Mouse (Mus musculus) erythroblast, embryonic 14.5 days (primary cell): ENCODE results near the gene Oxtr. TPM values are rescaled to one million over a fixed set of nuclear protein-coding genes. Genes with fewer than 3 reads are reported as not detected.

Experiments used
- H3K27me3 ChIP-seq: 2 replicates; pipeline ENCODE4 v1.6.1; 2012; ENCODE audit warnings: inconsistent platforms; ENCODE audit not compliant: control insufficient read depth
- H3K36me3 ChIP-seq: 2 replicates; pipeline ENCODE4 v1.6.1; 2012; ENCODE audit warnings: mild to moderate bottlenecking, inconsistent platforms; ENCODE audit not compliant: control insufficient read depth
- H3K4me1 ChIP-seq: 2 replicates; pipeline ENCODE4 v1.6.1; 2012; ENCODE audit warnings: inconsistent platforms; ENCODE audit not compliant: control insufficient read depth
- H3K4me3 ChIP-seq: replicated peaks from 2 replicates; pipeline ENCODE3; 2012; ENCODE audit warnings: moderate library complexity, mild to moderate bottlenecking, inconsistent platforms
- H3K9me3 ChIP-seq: 2 replicates; pipeline ENCODE4 v1.6.1; 2012; ENCODE audit warnings: low read length, inconsistent platforms, mixed read lengths; ENCODE audit not compliant: control insufficient read depth
- GATA1 ChIP-seq: IDR thresholded peaks from 2 replicates; pipeline ENCODE4 v1.6.1; 2012; ENCODE audit warnings: low read length, inconsistent platforms, mixed read lengths
- TAL1 ChIP-seq: IDR thresholded peaks from 3 replicates; pipeline ENCODE4 v1.6.1; 2012; ENCODE audit warnings: low read length, inconsistent platforms, mixed read lengths
- polyA plus RNA-seq: library from polyadenylated mRNA; stranded (reverse); fragments of >175 nt; gene quantifications from 2 replicates; pipeline ENCODE4 v1.2.3, GENCODE M21; 2012

Gene Oxtr
- polyA plus RNA-seq, 1 experiment, result not detected

GRCm38 (mm10) chr6:112463331-112463730 is 26.4 kb downstream of the Oxtr start:
- Histone ChIP-seq H3K36me3 (no peaks in the 10 kb centered on the region), H3K4me3 (no peak overlapping the region), H3K4me1 (no peaks in the 10 kb centered on the region), H3K9me3 (no peaks in the 10 kb centered on the region), H3K27me3 (no peaks in the 10 kb centered on the region)
- TF ChIP-seq GATA1 (no peak), TAL1 (no peak)

- no peak for TF ChIP-seq TAL1
- TF ChIP-seq GATA1, result no peak
- no peaks in the 10 kb centered on the region for H3K9me3 ChIP-seq
- H3K36me3 ChIP-seq, result no peaks in the 10 kb centered on the region
- H3K27me3 ChIP-seq, result no peaks in the 10 kb centered on the region
- H3K4me1 ChIP-seq, result no peaks in the 10 kb centered on the region
- H3K4me3 ChIP-seq, result no peak overlapping the region
Measured at GRCm38 (mm10) chr6:112461459-112461858, 28.3 kb downstream of the Oxtr start.

DNA sequence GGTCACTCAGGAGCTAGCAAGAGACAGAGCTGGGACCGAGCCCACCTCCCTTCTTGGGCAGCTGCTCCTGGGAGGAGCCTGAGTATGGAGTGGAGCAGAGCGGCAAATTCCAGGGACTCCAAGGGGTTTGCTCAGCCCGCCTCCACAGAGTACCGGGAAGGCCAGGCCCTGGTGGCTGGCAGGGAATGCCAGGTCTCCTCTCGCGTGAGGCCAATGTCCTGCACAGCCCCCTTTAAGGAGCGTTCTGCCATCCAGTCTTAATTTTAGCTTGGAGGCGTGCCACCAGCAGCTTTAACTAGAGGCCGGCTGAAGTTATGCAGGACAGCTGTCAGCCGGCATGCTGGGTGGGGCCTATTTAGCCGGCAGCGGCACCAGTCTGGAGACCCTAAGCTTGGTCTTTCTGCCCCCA is 30.4 kb downstream of the Oxtr start, which contains the start of gene Cav3:
TSS of gene Cav3 (plus strand) at position 165 of the 409 bp plus-strand sequence.
- Histone ChIP-seq H3K27me3 (no peaks in the 10 kb centered on the region), H3K9me3 (no peaks in the 10 kb centered on the region), H3K4me1 (no peaks in the 10 kb centered on the region), H3K36me3 (no peaks in the 10 kb centered on the region), H3K4me3 (no peak within 1 kb of the TSS)
- TF ChIP-seq TAL1 (no peak), GATA1 (no peak)

GRCm38 (mm10) chr6:112445675-112446074 is 44.1 kb downstream of the Oxtr start:
- H3K27me3 ChIP-seq, result no peaks in the 10 kb centered on the region
- H3K4me3 ChIP-seq, result no peak overlapping the region
- H3K36me3 ChIP-seq, result no peaks in the 10 kb centered on the region
- TF ChIP-seq GATA1, result no peak
- TF ChIP-seq TAL1, result no peak
- H3K4me1 ChIP-seq, result no peaks in the 10 kb centered on the region
- H3K9me3 ChIP-seq, result peaks cover 2% of the 10 kb centered on the region; the same call in 1 of the 2 replicates

DNA sequence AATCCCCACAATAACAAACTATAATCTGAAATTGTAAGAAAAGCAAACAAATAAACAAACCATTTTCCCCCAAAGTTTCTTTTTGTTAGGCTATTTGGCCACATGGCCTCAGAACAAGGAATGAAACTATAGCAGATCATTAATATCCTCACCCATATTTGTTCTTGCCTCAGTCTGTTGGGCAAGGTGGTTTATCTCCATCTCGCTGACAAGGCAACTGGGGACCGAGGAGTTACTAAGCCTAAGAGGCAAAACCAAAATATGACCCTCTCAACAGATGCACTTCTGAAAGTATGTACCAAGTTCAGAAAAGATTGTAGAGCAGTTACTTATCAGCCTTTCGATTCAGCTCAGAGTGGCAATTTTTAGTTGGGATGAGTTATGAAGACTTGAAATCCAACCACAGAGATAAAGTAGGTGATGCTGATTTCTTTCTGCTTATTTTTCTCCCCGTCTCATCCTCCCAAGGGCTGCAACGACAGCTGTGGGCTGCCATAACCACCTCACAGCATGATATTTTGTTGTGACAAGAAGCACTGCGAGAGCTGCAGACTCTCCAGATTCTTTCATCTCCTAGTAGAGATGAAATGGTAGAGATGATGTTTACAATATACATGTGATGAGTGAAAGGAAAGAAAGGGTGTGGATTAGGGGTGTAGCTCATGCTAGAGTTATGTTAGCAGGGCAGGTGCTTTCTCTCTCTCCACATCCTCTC is 63.6 kb downstream of the Oxtr start:
- no peaks in the 10 kb centered on the region for H3K36me3 ChIP-seq
- TF ChIP-seq TAL1 (no peak), GATA1 (no peak)
- H3K27me3 ChIP-seq, result no peaks in the 10 kb centered on the region
- no peaks in the 10 kb centered on the region for H3K4me1 ChIP-seq
- H3K4me3 ChIP-seq, result no peak overlapping the region
- H3K9me3 ChIP-seq, result peaks cover 16% of the 10 kb centered on the region

GRCm38 (mm10) chr6:112423746-112424501 is 65.8 kb downstream of the Oxtr start:
- no peak for TF ChIP-seq GATA1
- TF ChIP-seq TAL1, result no peak
- Histone ChIP-seq H3K4me3 (no peak overlapping the region), H3K9me3 (peaks cover 17% of the 10 kb centered on the region), H3K36me3 (no peaks in the 10 kb centered on the region), H3K27me3 (no peaks in the 10 kb centered on the region), H3K4me1 (no peaks in the 10 kb centered on the region)

Other genes with a start within 250 kb of the Oxtr start
- 0.02 TPM in 1 of 2 replicates, not detected in the other for gene Lmcd1, start 216.2 kb downstream of the Oxtr start, polyA plus RNA-seq
- gene Ssu2, start 101.9 kb downstream of the Oxtr start, polyA plus RNA-seq, result not detected in 2 replicates
- gene Cav3, start 30.4 kb downstream of the Oxtr start, polyA plus RNA-seq, result not detected in 2 replicates
- 0.29 and 0.56 TPM in 2 replicates for gene Rad18, start 206.7 kb upstream of the Oxtr start, polyA plus RNA-seq